26 mouse cellular contexts compared by ENCODE assay signal in genomic region chr11:58605228-58605627, GRCm38 (mm10). TPM values are rescaled to one million over a fixed set of nuclear protein-coding genes. Genes with fewer than 3 reads are reported as not detected.
DNase-seq lines count a peak whose midpoint lies in the region; ATAC-seq and TF ChIP-seq lines count a peak whose summit lies in the region.
"Had no signal": no experiment of that assay in that cellular context is flagged by ENCODE, and none has a peak within 500 bp of the region (broad histone marks: within the 10 kb centered on the region; RNA-seq: fewer than 3 reads in every experiment).

No protein-coding gene starts in this region.

- TF ChIP-seq CTCF in intestine, postnatal 0 days (IDR thresholded peaks at IDR 0.05; ENCODE audit: low read depth), result no peak

- H3K9me3 ChIP-seq in intestine, embryonic 15.5 days, result no peaks in the 10 kb centered on the region
- H3K9me3 ChIP-seq in intestine, postnatal 0 days (ENCODE audit: control insufficient read depth), result no peaks in the 10 kb centered on the region
- H3K9me3 ChIP-seq: embryonic facial prominence, embryonic 13.5 days; forebrain, embryonic 13.5 days; hindbrain, embryonic 13.5 days had no signal

- 61% methylated on average over 3 of the region's 3 CpGs for WGBS in intestine, embryonic 15.5 days
- 46% methylated on average over 3 of the region's 3 CpGs for WGBS in intestine, postnatal 0 days

- peak; percentile 6 to 27 for DNase-seq in heart, adult 9 months (ENCODE audit: low spot score in 2 of 2)
- DNase-seq in heart, postnatal 25 days (ENCODE audit: low spot score), result no peak
- DNase-seq in yolk sac, embryonic 10.5 days (ENCODE audit: low spot score), result peak; percentile 9
- no peak for DNase-seq in spleen, postnatal 14 days (ENCODE audit: low spot score in 2 of 2)
- DNase-seq in adrenal gland, adult 8-10 months, result no peak
- DNase-seq: adrenal gland, postnatal 10 days; cerebellum, adult 11-12 months; cerebellum, adult 9-10 months; cerebellum, postnatal 36 days; forebrain, postnatal 0 days; gastrocnemius, postnatal 14 days; heart, postnatal 10 days had no signal

- no peak overlapping the region for H3K9ac ChIP-seq in intestine, embryonic 15.5 days
- H3K9ac ChIP-seq in intestine, postnatal 0 days (ENCODE audit: low read depth, low read length), result no peak overlapping the region
- H3K9ac ChIP-seq: embryonic facial prominence, embryonic 13.5 days; forebrain, embryonic 13.5 days; forebrain, postnatal 0 days; hindbrain, embryonic 13.5 days had no signal

- H3K27me3 ChIP-seq in intestine, embryonic 15.5 days (replicated peaks), result no peaks in the 10 kb centered on the region
- H3K27me3 ChIP-seq in intestine, postnatal 0 days (replicated peaks; ENCODE audit: control insufficient read depth, insufficient read depth, low read length), result peaks cover 63% of the 10 kb centered on the region
- H3K27me3 ChIP-seq: embryonic facial prominence, embryonic 13.5 days; forebrain, embryonic 13.5 days; hindbrain, embryonic 13.5 days had no signal

- no peak overlapping the region for H3K4me2 ChIP-seq in intestine, embryonic 15.5 days (replicated peaks)
- H3K4me2 ChIP-seq in intestine, postnatal 0 days (replicated peaks; ENCODE audit: low read depth), result no peak overlapping the region
- H3K4me2 ChIP-seq: embryonic facial prominence, embryonic 13.5 days; forebrain, embryonic 13.5 days; hindbrain, embryonic 13.5 days had no signal

- H3K36me3 ChIP-seq in intestine, embryonic 15.5 days, result no peaks in the 10 kb centered on the region
- H3K36me3 ChIP-seq in intestine, postnatal 0 days (ENCODE audit: control insufficient read depth, insufficient read depth), result no peaks in the 10 kb centered on the region
- H3K36me3 ChIP-seq: embryonic facial prominence, embryonic 13.5 days; hindbrain, embryonic 13.5 days had no signal

- no peak overlapping the region for H3K27ac ChIP-seq in intestine, embryonic 15.5 days
- H3K27ac ChIP-seq in intestine, postnatal 0 days (ENCODE audit: low read depth, low read length), result no peak overlapping the region
- H3K27ac ChIP-seq: embryonic facial prominence, embryonic 13.5 days; forebrain, embryonic 13.5 days; hindbrain, embryonic 13.5 days; hindbrain, postnatal 0 days had no signal

- peak; percentile 59 for ATAC-seq in intestine, embryonic 15.5 days
- peak; percentile 68 for ATAC-seq in intestine, postnatal 0 days
- ATAC-seq: forebrain, embryonic 13.5 days; forebrain, postnatal 0 days; hindbrain, postnatal 0 days had no signal

- H3K4me1 ChIP-seq in intestine, embryonic 15.5 days (replicated peaks), result no peaks in the 10 kb centered on the region
- no peaks in the 10 kb centered on the region for H3K4me1 ChIP-seq in intestine, postnatal 0 days (replicated peaks; ENCODE audit: control insufficient read depth, insufficient read depth, low read length)
- H3K4me1 ChIP-seq: embryonic facial prominence, embryonic 13.5 days; forebrain, embryonic 13.5 days; hindbrain, embryonic 13.5 days had no signal

- no peak overlapping the region for H3K4me3 ChIP-seq in intestine, embryonic 15.5 days (replicated peaks)
- no peak overlapping the region for H3K4me3 ChIP-seq in intestine, postnatal 0 days (ENCODE audit: low read depth, low read length)
- H3K4me3 ChIP-seq: embryonic facial prominence, embryonic 13.5 days; forebrain, embryonic 13.5 days; hindbrain, embryonic 13.5 days had no signal

- intact Hi-C loops in heart, postnatal 25 days (cut with DNase I), result no loop called here

RNA-seq across cellular contexts. Expression of gene Olfr324, which starts 10.3 kb away (rescaled TPM):
- not detected for total RNA-seq in heart, postnatal 25 days (2021)
- polyA plus RNA-seq in intestine, embryonic 15.5 days (2015; fragmentation: Nextera tagmentation; extraction: Ambion mirVana), result not detected in 2 replicates
- polyA plus RNA-seq in intestine, postnatal 0 days (2015; fragmentation: Nextera tagmentation; extraction: Ambion mirVana), result not detected in 2 replicates
- total RNA-seq in adrenal gland, adult 8-10 months (2022), result not detected
- total RNA-seq: adrenal gland, postnatal 10 days; adrenal gland, postnatal 4 days; ES-E14; forebrain, postnatal 0 days; gastrocnemius, adult 18-20 months; gastrocnemius, postnatal 14 days; heart, postnatal 10 days; hematopoietic stem cell, adult 5-6 weeks had no signal
- polyA plus RNA-seq: embryonic facial prominence, embryonic 13.5 days; forebrain, embryonic 13.5 days; gonadal fat pad, adult 2 months; heart, embryonic 14.5 days; hindbrain, embryonic 13.5 days; intestine, embryonic 14.5 days had no signal

RNA-seq across cellular contexts. Expression of gene 2210407C18Rik, which starts 10.6 kb away (rescaled TPM):
- total RNA-seq in heart, postnatal 25 days (2021), result 10 to 100 TPM in 1 of 2 experiments, 1 to 10 TPM in 1; 8.1 to 18.7 TPM
- polyA plus RNA-seq in intestine, embryonic 15.5 days (2015; fragmentation: Nextera tagmentation; extraction: Ambion mirVana), result 0.19 TPM in 1 of 2 replicates, not detected in the other
- polyA plus RNA-seq in intestine, postnatal 0 days (2015; fragmentation: Nextera tagmentation; extraction: Ambion mirVana), result 24.5 and 49.3 TPM in 2 replicates
- not detected for total RNA-seq in adrenal gland, adult 8-10 months (2022)
- total RNA-seq: adrenal gland, postnatal 10 days; adrenal gland, postnatal 4 days; ES-E14; forebrain, postnatal 0 days; gastrocnemius, adult 18-20 months; gastrocnemius, postnatal 14 days; hematopoietic stem cell, adult 5-6 weeks; hindbrain, postnatal 0 days had no signal
- polyA plus RNA-seq: brain, embryonic 14.5 days; embryonic facial prominence, embryonic 13.5 days; forebrain, embryonic 13.5 days; forebrain, postnatal 0 days; gonadal fat pad, adult 2 months; heart, embryonic 14.5 days; hindbrain, embryonic 13.5 days; hindbrain, postnatal 0 days had no signal

RNA-seq across cellular contexts. Expression of gene Olfr323, which starts 25.1 kb away (rescaled TPM):
- not detected for total RNA-seq in heart, postnatal 25 days (2021)
- polyA plus RNA-seq in intestine, embryonic 15.5 days (2015; fragmentation: Nextera tagmentation; extraction: Ambion mirVana), result not detected in 2 replicates
- polyA plus RNA-seq in intestine, postnatal 0 days (2015; fragmentation: Nextera tagmentation; extraction: Ambion mirVana), result not detected in 2 replicates
- not detected for total RNA-seq in adrenal gland, adult 8-10 months (2022)
- total RNA-seq: adrenal gland, postnatal 10 days; adrenal gland, postnatal 4 days; ES-E14; forebrain, postnatal 0 days; gastrocnemius, adult 18-20 months; gastrocnemius, postnatal 14 days; heart, postnatal 10 days; hematopoietic stem cell, adult 5-6 weeks; hindbrain, postnatal 0 days had no signal
- polyA plus RNA-seq: brain, embryonic 14.5 days; embryonic facial prominence, embryonic 13.5 days; forebrain, embryonic 13.5 days; forebrain, postnatal 0 days; gonadal fat pad, adult 2 months; heart, embryonic 14.5 days; hindbrain, embryonic 13.5 days; hindbrain, postnatal 0 days had no signal

RNA-seq across cellular contexts. Expression of gene Olfr325, which starts 27.7 kb away (rescaled TPM):
- total RNA-seq in heart, postnatal 25 days (2021), result not detected
- not detected in 2 replicates for polyA plus RNA-seq in intestine, embryonic 15.5 days (2015; fragmentation: Nextera tagmentation; extraction: Ambion mirVana)
- polyA plus RNA-seq in intestine, postnatal 0 days (2015; fragmentation: Nextera tagmentation; extraction: Ambion mirVana), result not detected in 2 replicates
- total RNA-seq in adrenal gland, adult 8-10 months (2022), result not detected
- total RNA-seq: adrenal gland, postnatal 10 days; adrenal gland, postnatal 4 days; ES-E14; forebrain, postnatal 0 days; gastrocnemius, adult 18-20 months; gastrocnemius, postnatal 14 days; heart, postnatal 10 days; hematopoietic stem cell, adult 5-6 weeks; hindbrain, postnatal 0 days had no signal
- polyA plus RNA-seq: brain, embryonic 14.5 days; embryonic facial prominence, embryonic 13.5 days; forebrain, embryonic 13.5 days; forebrain, postnatal 0 days; gonadal fat pad, adult 2 months; heart, embryonic 14.5 days; hindbrain, embryonic 13.5 days; hindbrain, postnatal 0 days; intestine, embryonic 14.5 days had no signal

RNA-seq across cellular contexts. Expression of gene Olfr224, which starts 34.9 kb away (rescaled TPM):
- not detected for total RNA-seq in heart, postnatal 25 days (2021)
- not detected in 2 replicates for polyA plus RNA-seq in intestine, embryonic 15.5 days (2015; fragmentation: Nextera tagmentation; extraction: Ambion mirVana)
- polyA plus RNA-seq in intestine, postnatal 0 days (2015; fragmentation: Nextera tagmentation; extraction: Ambion mirVana), result not detected in 2 replicates
- not detected for total RNA-seq in adrenal gland, adult 8-10 months (2022)
- total RNA-seq: adrenal gland, postnatal 10 days; adrenal gland, postnatal 4 days; ES-E14; forebrain, postnatal 0 days; gastrocnemius, adult 18-20 months; gastrocnemius, postnatal 14 days; heart, postnatal 10 days; hematopoietic stem cell, adult 5-6 weeks; hindbrain, postnatal 0 days had no signal
- polyA plus RNA-seq: brain, embryonic 14.5 days; embryonic facial prominence, embryonic 13.5 days; forebrain, embryonic 13.5 days; forebrain, postnatal 0 days; gonadal fat pad, adult 2 months; heart, embryonic 14.5 days; hindbrain, embryonic 13.5 days; intestine, embryonic 14.5 days had no signal

Comparison
In these comparisons a context has a peak if more than half of its experiments do, and no peak if none do; other contexts are left out.
1. DNase-seq: peak in heart, adult 9 months (2 of 2) and yolk sac, embryonic 10.5 days (single experiment); none in heart, postnatal 25 days (single experiment), spleen, postnatal 14 days (0 of 2) and adrenal gland, adult 8-10 months (single experiment).
2. RNA of gene 2210407C18Rik, which starts 10.6 kb away (total RNA-seq): 8.1 to 18.7 TPM in heart, postnatal 25 days; not detected in adrenal gland, adult 8-10 months; every median in the first group is over 4 times any median in the second.